Mouse (Mus musculus) forebrain, embryonic 15.5 days (tissue): ENCODE measurements at regions not wholly inside any gene's neighbourhood (a gene's known extent, or its start where the extent isn't known, plus 50 kb on each side); places are given as distances from the start of the nearest gene placed in this dataset.

Source experiments
- ATAC-seq: fragments of 200-750 bp; cut with Nextera tagmentation; replicated peaks from 2 replicates; pipeline ENCODE4 v1.8.0; 2017; ENCODE audit warnings: mild to moderate bottlenecking, moderate TSS enrichment, moderate library complexity
- H3K27ac ChIP-seq: fragments of 300-500 bp; sonication (generic); replicated peaks from 2 replicates; pipeline ENCODE4 v1.5.1; 2015; ENCODE audit warnings: mild to moderate bottlenecking, inconsistent platforms
- H3K27me3 ChIP-seq: fragments of 300-500 bp; sonication (generic); 2 replicates; pipeline ENCODE4 v1.6.1; 2015; ENCODE audit warnings: inconsistent platforms
- H3K36me3 ChIP-seq: fragments of 300-500 bp; sonication (generic); 2 replicates; pipeline ENCODE4 v1.6.1; 2015; ENCODE audit warnings: mild to moderate bottlenecking, inconsistent platforms
- H3K4me1 ChIP-seq: fragments of 300-500 bp; sonication (generic); 2 replicates; pipeline ENCODE4 v1.6.1; 2015; ENCODE audit warnings: inconsistent platforms
- H3K4me2 ChIP-seq: fragments of 300-500 bp; sonication (generic); replicated peaks from 2 replicates; pipeline ENCODE4 v1.6.1; 2015; ENCODE audit warnings: mild to moderate bottlenecking, inconsistent platforms
- H3K4me3 ChIP-seq: fragments of 300-500 bp; sonication (generic); 2 replicates; pipeline ENCODE4 v1.5.1; 2015; ENCODE audit warnings: mild to moderate bottlenecking, inconsistent platforms
- H3K9ac ChIP-seq: fragments of 300-500 bp; sonication (generic); replicated peaks from 2 replicates; pipeline ENCODE4 v1.6.1; 2015; ENCODE audit warnings: mild to moderate bottlenecking, inconsistent platforms
- H3K9me3 ChIP-seq: fragments of 300-500 bp; sonication (generic); 2 replicates; pipeline ENCODE4 v1.6.1; 2016; ENCODE audit warnings: inconsistent platforms
- WGBS: fragments of 180-500 bp; shearing (Covaris S2); methylation state at CpG from one replicate; pipeline ENCODE4 v1.1.7; 2015; ENCODE audit warnings: mixed read lengths; 5-methylcytosine and 5-hydroxymethylcytosine counted together

DNA sequence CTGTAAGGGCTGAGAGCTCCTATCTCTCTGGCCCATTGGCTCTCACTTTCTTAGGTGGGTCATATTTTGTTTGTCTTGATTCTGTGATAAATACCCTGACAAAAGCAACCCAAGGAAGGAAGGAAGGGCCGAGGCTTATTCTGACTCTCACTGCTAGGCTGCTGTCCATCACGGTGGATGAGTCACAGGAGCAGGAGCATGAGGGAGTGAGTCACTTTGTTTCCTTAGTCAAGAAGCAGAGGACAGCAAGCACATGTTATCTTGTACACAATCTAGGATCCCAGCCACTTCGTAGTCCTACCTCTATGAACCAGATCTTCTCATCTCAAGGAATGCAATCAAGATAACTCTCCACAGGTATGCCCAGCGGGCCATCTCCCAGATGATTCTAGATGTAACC, 69.9 kb downstream of the Atp6v1g3 start:
- no peaks in the 10 kb centered on the region for H3K36me3 ChIP-seq
- H3K27me3 ChIP-seq: no peaks in the 10 kb centered on the region
- no peak overlapping the region for H3K4me3 ChIP-seq
- no peak for ATAC-seq
- H3K4me2 ChIP-seq: no peak overlapping the region
- no peaks in the 10 kb centered on the region for H3K9me3 ChIP-seq
- H3K4me1 ChIP-seq: peaks cover 14% of the 10 kb centered on the region
- no peak overlapping the region for H3K27ac ChIP-seq
- 88% methylated on average over 4 of the region's 4 CpGs for WGBS
- H3K9ac ChIP-seq: no peak overlapping the region

GRCm38 (mm10) chr1:138344920-138345319, 71.4 kb downstream of the Atp6v1g3 start:
- H3K36me3 ChIP-seq: no peaks in the 10 kb centered on the region

DNA sequence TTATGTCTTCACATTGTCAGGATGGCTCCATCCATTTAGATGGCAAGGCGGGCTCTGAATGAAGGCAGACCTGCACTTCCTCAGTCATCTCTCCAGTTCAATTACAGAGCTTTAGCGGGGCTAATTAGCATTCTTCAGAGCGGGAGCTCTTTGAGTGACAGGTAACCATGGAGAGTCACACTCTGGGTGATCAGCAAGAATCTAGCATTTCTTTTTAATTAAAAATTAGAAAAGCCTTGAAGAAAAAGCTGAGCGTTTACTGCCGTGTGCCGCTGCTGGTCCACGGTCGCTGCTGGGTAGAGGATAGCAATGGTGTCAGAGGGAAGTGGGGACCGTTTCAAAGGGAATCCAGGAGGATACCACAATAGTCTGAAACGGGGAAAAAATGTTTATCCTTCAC, 72.5 kb downstream of the Atp6v1g3 start:
- no peaks in the 10 kb centered on the region for H3K27me3 ChIP-seq
- H3K9ac ChIP-seq: no peak overlapping the region
- 4% methylated on average over 10 of the region's 10 CpGs for WGBS
- H3K4me3 ChIP-seq: peak overlapping the region; percentile 26
- H3K36me3 ChIP-seq: no peaks in the 10 kb centered on the region
- peak overlapping the region; percentile 62 for H3K27ac ChIP-seq
- peaks cover 14% of the 10 kb centered on the region for H3K4me1 ChIP-seq
- H3K4me2 ChIP-seq: peak overlapping the region; percentile 43
- H3K9me3 ChIP-seq: no peaks in the 10 kb centered on the region
- ATAC-seq: peak; percentile 90

More at GRCm38 (mm10) chr1:138344920-138345319, 71.4 kb downstream of the Atp6v1g3 start:
- H3K27ac ChIP-seq: no peak overlapping the region
- H3K27me3 ChIP-seq: no peaks in the 10 kb centered on the region
- 88% methylated on average over 4 of the region's 4 CpGs for WGBS
- no peak overlapping the region for H3K4me3 ChIP-seq
- H3K9ac ChIP-seq: no peak overlapping the region
- no peaks in the 10 kb centered on the region for H3K9me3 ChIP-seq
- ATAC-seq: no peak
- no peak overlapping the region for H3K4me2 ChIP-seq
- peaks cover 14% of the 10 kb centered on the region for H3K4me1 ChIP-seq

- no peaks in the 10 kb centered on the region for H3K36me3 ChIP-seq
- no peak overlapping the region for H3K4me3 ChIP-seq
- no peak overlapping the region for H3K27ac ChIP-seq
- H3K9ac ChIP-seq: no peak overlapping the region
- no peaks in the 10 kb centered on the region for H3K9me3 ChIP-seq
- no peak for ATAC-seq
- peaks cover 14% of the 10 kb centered on the region for H3K4me1 ChIP-seq
- 62% methylated on average over 5 of the region's 5 CpGs for WGBS
- H3K27me3 ChIP-seq: no peaks in the 10 kb centered on the region
- no peak overlapping the region for H3K4me2 ChIP-seq
These were observed 73.4 kb downstream of the Atp6v1g3 start for GRCm38 (mm10) chr1:138346904-138347303.

- no peaks in the 10 kb centered on the region for H3K27me3 ChIP-seq
- H3K27ac ChIP-seq: no peak overlapping the region
- H3K9ac ChIP-seq: no peak overlapping the region
- no peak overlapping the region for H3K4me3 ChIP-seq
- ATAC-seq: no peak
- H3K4me2 ChIP-seq: no peak overlapping the region
- WGBS: 37% methylated on average over 6 of the region's 6 CpGs
- H3K36me3 ChIP-seq: no peaks in the 10 kb centered on the region
- peaks cover 14% of the 10 kb centered on the region for H3K4me1 ChIP-seq
- H3K9me3 ChIP-seq: no peaks in the 10 kb centered on the region
These were observed 74.9 kb downstream of the Atp6v1g3 start for GRCm38 (mm10) chr1:138348447-138348846.

DNA sequence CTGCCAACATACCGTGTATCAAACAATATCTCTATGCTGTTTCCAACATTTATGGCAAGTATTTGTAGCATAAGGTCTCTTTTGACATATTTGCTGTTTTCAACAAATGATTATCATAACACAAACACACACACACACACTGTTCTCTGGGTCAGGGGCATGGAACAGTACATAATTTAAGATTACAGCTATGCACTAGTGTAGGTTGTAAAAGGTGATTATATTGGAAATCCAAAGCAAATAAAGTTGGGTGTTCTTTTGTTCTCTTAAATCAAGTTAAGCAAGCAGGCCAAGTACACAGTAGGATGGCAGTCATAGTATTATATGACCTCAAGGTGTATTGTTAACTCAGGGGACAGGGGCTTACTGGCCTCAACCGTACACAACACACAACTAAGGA, 75.6 kb downstream of the Atp6v1g3 start:
- Histone ChIP-seq H3K9ac (no peak overlapping the region), H3K27me3 (no peaks in the 10 kb centered on the region), H3K27ac (no peak overlapping the region), H3K9me3 (no peaks in the 10 kb centered on the region), H3K4me1 (peaks cover 14% of the 10 kb centered on the region), H3K4me2 (no peak overlapping the region), H3K4me3 (no peak overlapping the region), H3K36me3 (no peaks in the 10 kb centered on the region)
- no peak for ATAC-seq
- WGBS: 76% methylated on average over 2 of the region's 2 CpGs

GRCm38 (mm10) chr1:138356407-138356806, 82.9 kb downstream of the Atp6v1g3 start:
- Histone ChIP-seq H3K4me2 (no peak overlapping the region), H3K27me3 (no peaks in the 10 kb centered on the region), H3K9me3 (no peaks in the 10 kb centered on the region), H3K4me1 (no peaks in the 10 kb centered on the region), H3K4me3 (no peak overlapping the region), H3K9ac (no peak overlapping the region), H3K36me3 (no peaks in the 10 kb centered on the region), H3K27ac (no peak overlapping the region)
- 63% methylated on average over 1 of the region's 1 CpGs for whole genome bisulfite sequencing
- no peak for ATAC-seq

GRCm38 (mm10) chr1:138362684-138363472, 89.3 kb downstream of the Atp6v1g3 start:
- no peaks in the 10 kb centered on the region for H3K36me3 ChIP-seq
- 0 out of 2 replicates have a peak, but pooled peaks have one; percentile 32 for ATAC-seq
- no peak overlapping the region for H3K9ac ChIP-seq
- 49% methylated on average over 11 of the region's 11 CpGs for WGBS
- H3K4me1 ChIP-seq: no peaks in the 10 kb centered on the region
- H3K9me3 ChIP-seq: no peaks in the 10 kb centered on the region
- no peaks in the 10 kb centered on the region for H3K27me3 ChIP-seq
- H3K4me2 ChIP-seq: no peak overlapping the region
- no peak overlapping the region for H3K4me3 ChIP-seq
- H3K27ac ChIP-seq: no peak overlapping the region

DNA sequence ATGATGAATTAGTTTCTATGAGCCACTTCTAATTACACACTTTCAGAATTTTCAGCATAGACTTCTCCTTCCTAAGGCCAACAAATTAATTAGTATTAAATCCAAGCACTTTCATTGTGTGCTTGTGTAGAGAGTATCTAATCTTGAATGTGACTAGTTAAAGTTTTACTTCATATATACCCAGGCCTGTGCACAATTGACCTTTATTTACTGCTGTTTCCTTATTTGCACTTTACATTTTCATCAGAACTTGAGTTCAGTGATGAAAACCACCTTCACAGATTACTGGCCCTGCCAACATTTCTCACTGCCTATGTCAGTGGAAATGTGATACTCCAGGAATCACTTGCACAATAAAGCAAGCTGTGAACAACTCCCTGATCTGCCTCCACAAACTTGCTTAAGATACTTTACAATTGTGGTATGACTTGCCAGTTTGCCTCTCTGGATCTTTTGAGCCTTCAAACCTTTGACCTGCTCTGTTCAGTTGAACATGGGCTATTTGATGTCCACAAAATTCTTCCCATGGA, 96.5 kb downstream of the Atp6v1g3 start:
- H3K4me2 ChIP-seq: no peak overlapping the region
- H3K9ac ChIP-seq: no peak overlapping the region
- H3K36me3 ChIP-seq: no peaks in the 10 kb centered on the region
- no peak overlapping the region for H3K4me3 ChIP-seq
- no peaks in the 10 kb centered on the region for H3K4me1 ChIP-seq
- H3K27ac ChIP-seq: no peak overlapping the region
- no peaks in the 10 kb centered on the region for H3K9me3 ChIP-seq
- ATAC-seq: no peak
- no peaks in the 10 kb centered on the region for H3K27me3 ChIP-seq

DNA sequence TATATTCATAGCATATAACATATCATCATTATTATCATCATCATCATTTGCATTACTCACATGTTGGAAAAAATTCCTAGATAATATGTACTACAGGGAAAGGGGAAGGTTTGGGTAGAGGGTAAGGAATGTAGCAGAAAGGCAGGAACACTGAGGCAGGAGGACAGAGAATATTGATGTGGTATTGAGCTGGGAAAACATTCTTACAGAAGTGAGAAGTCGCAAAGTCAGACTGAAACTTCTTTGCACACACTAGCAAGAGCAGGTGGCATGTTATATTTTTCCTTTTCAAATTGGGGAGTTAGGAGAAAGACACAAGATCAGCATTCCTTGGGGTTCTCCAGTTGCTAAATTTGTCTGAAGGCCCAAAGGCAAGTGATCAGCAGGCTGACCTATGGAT, 97.9 kb downstream of the Atp6v1g3 start:
- no peak overlapping the region for H3K27ac ChIP-seq
- H3K36me3 ChIP-seq: no peaks in the 10 kb centered on the region
- no peaks in the 10 kb centered on the region for H3K4me1 ChIP-seq
- no peak overlapping the region for H3K4me2 ChIP-seq
- ATAC-seq: no peak
- no peaks in the 10 kb centered on the region for H3K9me3 ChIP-seq
- H3K4me3 ChIP-seq: no peak overlapping the region
- no peaks in the 10 kb centered on the region for H3K27me3 ChIP-seq
- no peak overlapping the region for H3K9ac ChIP-seq
- WGBS: 91% methylated on average over 1 of the region's 1 CpGs

- no peaks in the 10 kb centered on the region for H3K36me3 ChIP-seq
- H3K9me3 ChIP-seq: no peaks in the 10 kb centered on the region
- ATAC-seq: no peak
- H3K4me1 ChIP-seq: peaks cover 15% of the 10 kb centered on the region
- no peak overlapping the region for H3K4me2 ChIP-seq
- 79% methylated on average over 3 of the region's 3 CpGs for WGBS
- H3K27me3 ChIP-seq: no peaks in the 10 kb centered on the region
- no peak overlapping the region for H3K27ac ChIP-seq
- H3K4me3 ChIP-seq: no peak overlapping the region
- no peak overlapping the region for H3K9ac ChIP-seq
These were observed 110.6 kb downstream of the Atp6v1g3 start for GRCm38 (mm10) chr1:138384146-138384545.

GRCm38 (mm10) chr1:138385156-138385841, 111.8 kb downstream of the Atp6v1g3 start:
- ATAC-seq: peak; percentile 86
- 0 out of 2 replicates have a peak overlapping the region, but pooled peaks have one; percentile 13 for H3K9ac ChIP-seq
- peak overlapping the region; percentile 44 for H3K27ac ChIP-seq

More at GRCm38 (mm10) chr1:138385156-138385841, 111.8 kb downstream of the Atp6v1g3 start:
- H3K36me3 ChIP-seq: no peaks in the 10 kb centered on the region
- peaks cover 15% of the 10 kb centered on the region for H3K4me1 ChIP-seq
- peak overlapping the region; percentile 16 for H3K4me3 ChIP-seq
- WGBS: 17% methylated on average over 19 of the region's 19 CpGs
- peak overlapping the region; percentile 38 for H3K4me2 ChIP-seq
- H3K9me3 ChIP-seq: no peaks in the 10 kb centered on the region
- no peaks in the 10 kb centered on the region for H3K27me3 ChIP-seq
